Mouse (Mus musculus): ENCODE measurements around the gene Nhp2.

The Nhp2 gene

GRCm38 (mm10) chr11:51635525-51636322 is 16.2 kb downstream of the Nhp2 start, which contains the start of gene Rmnd5b:
TSS of gene Rmnd5b (minus strand) at chr11:51635896.
- peak; percentile 91 for DNase-seq

- peak; percentile 77 for DNase-seq
These were observed 16.8 kb downstream of the Nhp2 start for GRCm38 (mm10) chr11:51636323-51636684.

- DNase-seq = peak; percentile 71
These were observed 18.5 kb downstream of the Nhp2 start for GRCm38 (mm10) chr11:51637971-51638414.

GRCm38 (mm10) chr11:51638497-51638896 is 19.0 kb downstream of the Nhp2 start:
- no peak for DNase-seq

- peak; percentile 75 for DNase-seq
These were observed 21.2 kb downstream of the Nhp2 start for GRCm38 (mm10) chr11:51640748-51641147.

- DNase-seq = no peak
These were observed 23.7 kb downstream of the Nhp2 start for GRCm38 (mm10) chr11:51643202-51643601.

- DNase-seq = no peak
These were observed 24.2 kb downstream of the Nhp2 start for GRCm38 (mm10) chr11:51643761-51644160.

GRCm38 (mm10) chr11:51644217-51644616 is 24.7 kb downstream of the Nhp2 start:
- DNase-seq = peak; percentile 58

GRCm38 (mm10) chr11:51645293-51645692 is 25.8 kb downstream of the Nhp2 start:
- no peak for DNase-seq

- DNase-seq = no peak
These were observed 26.7 kb downstream of the Nhp2 start for GRCm38 (mm10) chr11:51646245-51646644.

GRCm38 (mm10) chr11:51646751-51647667 is 27.5 kb downstream of the Nhp2 start:
- DNase-seq = peak; percentile 80

GRCm38 (mm10) chr11:51648566-51648965 is 29.0 kb downstream of the Nhp2 start:
- DNase-seq = peak; percentile 38

GRCm38 (mm10) chr11:51649111-51649888 is 29.8 kb downstream of the Nhp2 start:
- DNase-seq = no peak

- DNase-seq = peak; percentile 40
These were observed 30.3 kb downstream of the Nhp2 start for GRCm38 (mm10) chr11:51649889-51650199.

- no peak for DNase-seq
These were observed 30.7 kb downstream of the Nhp2 start for GRCm38 (mm10) chr11:51650261-51650660.

GRCm38 (mm10) chr11:51650691-51651515 is 31.4 kb downstream of the Nhp2 start, which contains the start of the genes N4bp3 and D930048N14Rik:
TSS of gene N4bp3 (minus strand) at chr11:51650842.
TSS of gene D930048N14Rik (plus strand) at chr11:51650954.
- DNase-seq = peak; percentile 84

GRCm38 (mm10) chr11:51652889-51653418 is 33.4 kb downstream of the Nhp2 start:
- DNase-seq = no peak

- no peak for DNase-seq
These were observed 34.2 kb downstream of the Nhp2 start for GRCm38 (mm10) chr11:51653736-51654135.

GRCm38 (mm10) chr11:51654891-51655290 is 35.4 kb downstream of the Nhp2 start:
- peak; percentile 36 for DNase-seq

- DNase-seq = peak; percentile 42
These were observed 37.4 kb downstream of the Nhp2 start for GRCm38 (mm10) chr11:51656798-51657521.

GRCm38 (mm10) chr11:51658291-51658690 is 38.8 kb downstream of the Nhp2 start:
- no peak for DNase-seq
